Mouse (Mus musculus) left cerebral cortex, postnatal 36 days (tissue): ENCODE measurements at regions not wholly inside any gene's neighbourhood (a gene's known extent, or its start where the extent isn't known, plus 50 kb on each side); places are given as distances from the start of the nearest gene placed in this dataset.
"Not testable (repeated sequence)": the region's sequence is repeated elsewhere in the genome, so short reads cannot be mapped to it uniquely, and the experiment has no call there.

Source experiments
- DNase-seq, 2 experiments: peaks; one replicate each; pipeline ENCODE4 v3.0.0; 2021 to 2022; ENCODE audit warnings: low spot score in 2 of 2, mixed read lengths in 1 of 2
- intact Hi-C: fragments of 180-260 bp; cut with DNase I; formaldehyde crosslinking; loops from one replicate; pipeline ENCODE4 v1.15.1; 2025

DNA sequence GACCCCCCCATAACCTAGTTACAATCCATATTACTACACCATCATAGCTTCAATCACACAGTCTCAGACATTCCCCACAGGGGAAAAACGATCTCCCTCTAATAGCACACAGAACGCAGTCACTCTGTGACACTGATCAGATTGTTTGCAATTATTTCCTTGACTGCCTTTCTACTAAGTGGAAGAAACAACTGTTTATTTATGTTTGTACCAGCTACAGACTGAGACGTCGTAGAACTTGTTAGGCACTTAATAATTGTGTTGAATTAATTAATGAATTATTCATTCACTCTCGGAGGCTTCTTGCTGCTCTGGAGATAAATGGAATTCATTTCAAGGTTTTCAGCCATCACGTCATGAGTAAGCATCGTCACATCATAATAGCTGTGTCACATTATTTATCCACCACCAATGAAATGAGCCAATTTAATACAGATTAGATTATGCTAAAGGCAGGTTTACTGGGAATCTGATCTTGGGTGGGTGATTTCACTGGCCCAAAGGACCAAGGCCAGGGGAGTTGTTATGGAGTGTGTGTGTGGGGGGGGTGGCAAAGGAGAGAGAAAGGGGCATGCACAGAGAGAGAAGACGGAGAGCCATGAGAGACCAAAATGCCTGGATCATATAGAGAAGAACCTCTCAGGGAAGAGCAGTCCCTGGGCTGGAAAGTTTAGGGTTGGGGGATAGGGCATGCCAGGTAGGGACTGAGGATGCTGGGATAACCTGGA lies 355.7 kb upstream of the Zwint start:
- DNase-seq, result no peak
- intact Hi-C loops, result no loop called here

- intact Hi-C loops, DNase-seq: not testable (repeated sequence)
Measured at GRCm38 (mm10) chr10:72309045-72309444, 345.6 kb upstream of the Zwint start.

GRCm38 (mm10) chr10:72318308-72318707 lies 336.3 kb upstream of the Zwint start:
- no peak for DNase-seq
- intact Hi-C loops, result no loop called here

- DNase-seq, result no peak
- intact Hi-C loops, result no loop called here
Measured at GRCm38 (mm10) chr10:72320307-72320706, 334.3 kb upstream of the Zwint start.

DNA sequence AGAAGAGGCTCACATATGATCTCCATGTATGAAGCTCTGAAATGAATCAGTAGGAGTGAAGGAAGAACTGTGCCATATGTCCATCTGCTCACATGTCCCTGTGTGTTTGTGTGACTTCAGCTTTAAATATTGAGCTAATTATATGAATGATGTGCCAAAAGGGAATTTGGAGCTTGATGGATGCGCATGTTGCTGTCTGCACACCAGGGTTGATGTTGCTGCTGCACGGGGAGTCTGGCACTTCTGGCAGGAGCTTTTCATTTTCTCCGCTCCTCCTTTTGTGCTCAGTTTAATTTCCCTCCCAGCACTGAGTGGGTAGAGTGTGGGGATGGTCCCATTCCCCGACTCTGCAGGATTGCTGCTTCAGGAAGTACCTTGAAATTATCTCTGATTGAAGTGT lies 328.0 kb upstream of the Zwint start:
- intact Hi-C loops, result no loop called here
- DNase-seq, result peak in 1 of 2 experiments; percentile 3

DNA sequence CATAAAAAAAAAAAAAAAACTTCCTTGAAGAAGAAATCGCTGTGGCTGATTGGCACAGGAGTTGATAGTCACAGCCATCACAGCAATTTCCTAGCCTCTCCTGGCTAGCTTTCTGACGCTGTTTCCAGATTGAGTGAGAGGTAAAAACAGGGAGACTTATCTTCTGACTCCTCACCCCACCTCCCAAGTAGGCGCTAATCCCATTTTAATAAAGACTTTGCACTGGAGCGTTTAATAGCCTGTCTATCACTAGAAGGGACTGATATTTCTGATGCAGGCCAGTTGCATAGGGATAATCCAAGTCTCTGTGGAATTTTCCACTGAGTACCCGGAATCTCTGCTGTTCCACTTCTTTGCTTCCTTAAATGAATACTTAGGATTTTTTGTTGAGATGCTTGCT lies 307.4 kb upstream of the Zwint start:
- DNase-seq, result no peak
- intact Hi-C loops, result no loop called here

DNA sequence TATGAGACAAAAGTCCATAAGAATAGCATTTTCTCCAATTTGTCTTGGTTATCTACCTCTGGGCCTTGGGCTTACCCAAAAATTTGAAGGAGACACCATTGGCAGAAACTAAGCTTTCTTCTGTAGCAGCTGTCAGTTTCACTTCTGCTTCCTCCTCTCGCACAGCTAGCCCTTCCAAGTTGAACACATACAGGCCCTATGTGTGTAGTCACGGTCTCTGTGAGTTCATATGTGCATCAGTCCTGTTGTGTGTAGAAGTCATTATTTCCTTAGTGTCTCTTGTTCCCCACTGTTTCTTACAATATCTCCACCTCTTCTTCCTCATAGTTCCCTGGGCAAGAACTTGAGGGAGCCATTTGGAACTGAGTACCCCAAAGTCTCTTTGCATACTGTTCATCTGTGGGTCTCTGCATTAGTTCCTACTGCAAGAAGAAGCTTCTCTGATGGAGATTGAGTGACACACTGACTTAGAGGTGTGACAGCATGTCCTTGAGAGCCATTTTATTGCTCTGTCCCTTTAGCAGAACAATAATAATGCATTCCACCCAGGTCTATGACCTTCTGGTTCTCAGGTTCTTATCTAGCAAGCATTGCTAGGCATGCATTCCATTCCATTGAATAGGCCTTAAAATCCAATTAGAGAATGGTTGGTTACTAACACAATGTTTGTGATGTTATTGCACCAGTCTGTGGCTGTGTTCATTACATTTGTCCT lies 306.5 kb upstream of the Zwint start:
- intact Hi-C loops, result no loop called here
- no peak for DNase-seq

DNA sequence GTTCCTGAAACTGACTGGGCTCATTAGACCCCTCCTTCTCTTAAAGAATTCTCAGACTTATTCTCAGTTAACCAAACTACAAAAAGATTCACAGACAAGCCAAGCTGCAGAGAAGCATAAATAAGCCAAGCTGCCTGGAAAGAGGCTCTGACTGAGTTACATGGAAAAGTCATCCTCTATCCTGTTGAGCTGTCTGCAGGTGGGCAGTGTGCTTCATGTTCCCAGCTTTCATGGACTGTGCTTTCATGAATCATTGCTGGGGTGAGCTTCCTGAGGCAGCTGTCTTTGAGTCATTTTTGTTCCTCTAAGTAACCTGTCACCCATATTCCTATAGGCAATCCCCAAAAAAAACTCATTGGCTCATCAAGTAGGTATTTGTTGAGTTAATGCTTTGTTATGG lies 301.8 kb upstream of the Zwint start:
- DNase-seq, result no peak
- intact Hi-C loops, result no loop called here

DNA sequence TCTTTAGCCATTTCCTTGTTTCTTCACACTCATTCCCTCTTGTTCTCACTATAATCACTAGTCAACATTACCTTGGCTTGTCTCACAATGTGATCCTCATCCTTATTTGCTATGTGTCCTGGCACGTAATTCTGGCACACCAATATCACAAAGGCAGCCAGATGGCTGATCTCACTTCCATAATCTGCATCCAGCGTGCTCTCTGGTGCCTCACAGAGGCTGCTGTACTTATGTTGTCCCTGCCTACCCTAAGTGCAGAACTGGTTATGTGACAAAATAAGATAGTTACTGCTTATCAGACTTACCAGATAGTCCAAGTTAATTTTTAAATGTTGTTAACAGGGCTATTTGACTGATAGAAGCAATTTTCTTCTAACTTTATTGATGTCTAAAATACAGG lies 301.1 kb upstream of the Zwint start:
- DNase-seq, result no peak

GRCm38 (mm10) chr10:72383351-72383750 lies 271.3 kb upstream of the Zwint start:
- DNase-seq, result no peak
- intact Hi-C loops, result no loop called here

More for the DNA sequence above, 301.1 kb upstream of the Zwint start:
- intact Hi-C loops, result no loop called here

- intact Hi-C loops, result no loop called here
- no peak for DNase-seq
Measured at GRCm38 (mm10) chr10:72384826-72385225, 269.8 kb upstream of the Zwint start.

- intact Hi-C loops, result loop anchor here (10.0 kb wide), 1 partner anchor 907 kb away; no protein-coding TSS in a partner anchor
- DNase-seq, result no peak
Measured at GRCm38 (mm10) chr10:72391397-72391796, 263.2 kb upstream of the Zwint start.

DNA sequence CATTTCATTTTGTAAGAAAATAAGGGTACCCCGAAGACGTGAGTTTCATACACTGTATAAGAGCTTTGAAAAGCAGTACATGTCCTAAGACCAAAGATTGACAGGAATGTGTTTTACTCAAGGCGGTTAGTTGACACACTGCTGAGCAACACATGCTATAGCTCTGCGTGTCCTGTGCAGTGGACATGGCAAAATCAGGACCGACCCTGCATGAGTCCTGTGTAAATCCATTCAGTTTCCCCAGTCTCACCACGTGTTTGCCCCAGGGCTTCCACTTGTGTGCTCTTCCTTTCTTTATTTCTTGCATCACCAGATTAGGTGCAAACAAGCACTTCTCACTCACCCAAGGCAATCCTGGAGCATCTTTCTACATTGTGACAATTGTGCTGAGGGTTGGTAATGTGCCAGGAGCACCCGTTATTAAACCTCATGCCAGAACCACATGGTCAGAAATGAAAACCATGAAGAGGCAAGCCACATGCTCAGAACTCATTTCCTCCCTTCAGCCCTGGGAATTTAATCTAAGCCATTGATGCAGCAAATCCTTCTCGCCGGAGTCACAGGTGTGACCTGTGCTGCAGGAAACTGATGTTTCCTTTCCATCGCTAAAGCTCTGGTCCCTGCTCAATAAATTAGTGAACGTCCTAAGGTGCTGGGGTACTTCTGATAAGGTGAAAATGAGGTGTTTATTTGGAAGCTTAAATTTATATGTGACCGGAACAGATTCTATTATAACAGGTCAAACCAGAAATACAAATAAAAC lies 261.2 kb upstream of the Zwint start:
- intact Hi-C loops, result loop anchor here (10.0 kb wide), 1 partner anchor 909 kb away; no protein-coding TSS in a partner anchor
- no peak for DNase-seq

DNA sequence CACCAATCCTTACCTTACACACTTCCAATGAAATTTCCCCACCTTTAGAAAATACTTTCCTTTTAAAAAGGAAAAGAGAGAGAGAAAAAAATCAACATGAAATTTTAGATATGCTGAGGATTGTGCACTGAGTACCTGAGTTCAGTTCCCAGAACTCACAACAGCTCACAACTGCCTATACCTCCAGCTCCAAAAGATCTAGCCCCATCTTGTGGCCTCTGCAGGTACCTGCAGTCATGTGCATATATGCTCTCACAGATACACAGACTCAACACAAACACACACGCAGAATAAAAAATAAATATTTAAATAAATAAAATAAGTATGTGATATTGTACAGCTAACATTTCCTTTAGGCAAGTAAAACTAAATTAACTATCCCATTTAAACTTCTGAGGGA lies 260.3 kb upstream of the Zwint start:
- intact Hi-C loops, result loop anchor here (10.0 kb wide), 1 partner anchor 910 kb away; no protein-coding TSS in a partner anchor

DNA sequence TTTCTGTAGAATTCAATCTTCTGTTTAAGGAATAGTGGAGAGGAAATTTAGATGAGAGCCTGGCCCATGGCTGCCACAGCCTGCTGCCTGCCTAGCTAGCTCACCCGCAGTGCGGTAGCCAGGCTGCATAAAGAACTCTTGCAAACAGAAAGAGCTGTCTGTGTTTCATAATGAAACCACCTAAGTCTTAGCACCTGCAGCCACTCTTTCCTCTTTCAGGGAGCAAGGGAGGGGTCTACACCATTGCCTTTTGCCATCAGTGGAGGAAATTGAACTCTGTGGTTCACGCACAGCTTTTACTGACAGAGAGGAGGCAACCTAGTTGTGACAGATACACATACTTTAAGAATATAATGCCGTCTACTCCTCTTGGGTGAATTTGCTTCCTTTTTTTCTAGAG lies 251.4 kb upstream of the Zwint start:
- intact Hi-C loops, result no loop called here
- DNase-seq, result no peak

More for the DNA sequence above, 260.3 kb upstream of the Zwint start:
- DNase-seq, result no peak

DNA sequence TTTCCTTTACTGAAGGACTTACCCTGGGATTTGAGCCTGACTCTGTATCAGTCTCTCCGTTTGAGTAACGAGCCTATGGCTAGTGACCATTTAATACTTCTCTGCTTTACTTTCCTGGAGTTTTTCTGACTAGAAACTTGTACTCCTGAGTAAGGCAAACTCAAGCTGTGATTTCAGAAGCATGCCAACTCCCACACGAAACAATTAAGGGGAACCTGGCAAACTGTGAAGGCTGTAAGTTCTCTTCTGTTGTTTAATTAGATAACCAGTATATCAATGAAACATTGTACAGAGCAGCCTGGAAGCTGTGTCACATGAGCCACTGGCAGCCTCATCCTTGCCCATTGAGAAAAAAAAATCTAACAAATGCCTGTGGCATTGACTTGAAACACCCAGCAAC lies 244.3 kb upstream of the Zwint start:
- intact Hi-C loops, result no loop called here
- peak in 1 of 2 experiments; percentile 6 for DNase-seq

GRCm38 (mm10) chr10:72411670-72412069 lies 243.0 kb upstream of the Zwint start:
- DNase-seq, result peak; percentile 4 to 15
- intact Hi-C loops, result no loop called here

DNA sequence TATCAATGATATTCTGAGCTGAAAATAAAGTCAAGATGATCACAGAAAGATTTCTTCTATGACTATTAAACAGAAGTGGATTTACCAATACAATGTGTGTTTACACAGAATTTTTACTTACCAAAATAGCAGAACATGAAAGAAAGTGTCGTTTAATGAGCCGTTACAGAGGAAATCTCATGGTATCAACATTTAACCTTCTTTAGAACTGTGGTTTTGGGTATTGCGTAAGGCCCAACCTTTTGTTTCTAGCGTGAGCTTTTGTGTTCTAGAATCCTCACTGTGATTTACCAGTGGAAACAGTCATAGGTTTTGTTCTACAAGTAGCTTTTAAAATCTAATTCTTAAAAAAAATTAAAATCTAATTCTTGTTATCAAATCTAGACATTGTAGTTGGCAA lies 200.0 kb upstream of the Zwint start:
- intact Hi-C loops, result no loop called here
- DNase-seq, result no peak

DNA sequence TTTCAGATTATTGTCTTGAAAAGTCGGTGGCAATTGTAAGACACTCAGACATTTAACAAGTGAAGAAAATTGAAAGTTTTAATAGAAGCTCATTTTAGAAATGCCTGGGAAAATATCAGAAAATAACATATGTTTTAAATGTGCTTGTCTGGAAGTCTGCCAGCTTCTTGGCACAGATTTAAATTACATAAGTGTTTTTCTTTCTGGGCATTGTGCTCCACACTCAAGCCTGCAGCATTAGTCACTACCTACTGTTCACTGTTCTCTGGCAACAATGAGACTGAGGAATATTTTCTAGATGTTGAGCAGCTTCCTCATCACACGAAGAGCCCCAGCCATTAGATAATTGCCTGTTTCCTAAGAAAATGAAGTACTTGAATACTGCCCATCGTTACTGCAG lies 170.3 kb upstream of the Zwint start:
- intact Hi-C loops, result no loop called here
- peak; percentile 18 to 26 for DNase-seq

DNA sequence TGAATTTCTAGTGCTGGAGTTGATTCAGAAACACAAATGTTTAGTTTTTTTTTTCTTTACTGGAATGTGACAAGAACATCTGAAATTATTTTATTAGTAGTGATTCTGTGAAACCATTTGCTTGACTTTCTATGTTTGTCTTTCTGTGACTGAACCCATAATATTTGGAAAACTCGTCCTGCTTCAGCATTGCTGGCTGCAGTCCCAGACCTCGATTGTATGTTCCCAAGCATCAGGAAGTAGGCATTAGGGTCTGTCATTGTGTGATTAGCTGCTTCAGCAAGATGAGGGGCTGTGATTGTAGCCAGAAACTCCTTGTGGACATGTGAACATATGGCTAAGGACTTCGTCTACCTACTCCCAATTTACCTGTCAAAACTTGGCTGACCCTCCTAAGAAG lies 122.2 kb upstream of the Zwint start:
- no peak for DNase-seq
- intact Hi-C loops, result no loop called here
